Mouse (Mus musculus) lung, postnatal 0 days (tissue): ENCODE results near the gene Gm4181.
"Not testable (repeated sequence)": the region's sequence is repeated elsewhere in the genome, so short reads cannot be mapped to it uniquely, and the experiment has no call there.

Experiments used
- CTCF ChIP-seq: IDR thresholded peaks from 2 replicates; pipeline ENCODE4 v1.5.1; 2016; ENCODE audit warnings: antibody characterized with exemption, mild to moderate bottlenecking
- EP300 ChIP-seq: IDR thresholded peaks from 2 replicates; pipeline ENCODE4 v1.6.1; 2016; ENCODE audit warnings: antibody characterized with exemption, mild to moderate bottlenecking, control low read depth

GRCm38 (mm10) chr14:51592039-51592438, 43.4 kb downstream of the Gm4181 start, which contains the start of gene Gm17174:
- TF ChIP-seq CTCF, EP300: not testable (repeated sequence)
